Mouse (Mus musculus) heart, embryonic 14.5 days (tissue): ENCODE measurements around the gene Atp5j. TPM values are rescaled to one million over a fixed set of nuclear protein-coding genes. Genes with fewer than 3 reads are reported as not detected.

Source experiments
- ATAC-seq: fragments of 200-750 bp; cut with Nextera tagmentation; 2 replicates; pipeline ENCODE4 v1.8.0; 2017; ENCODE audit warnings: low read depth, moderate TSS enrichment; ENCODE audit not compliant: insufficient number of reproducible peaks, insufficient read depth, low FRiP score
- H3K27ac ChIP-seq, 2 experiments: fragments of 200-500 bp in 1 of 2; fragments of 300-500 bp in 1 of 2; sonication (generic) in 1 of 2; replicated peaks in 1 of 2; 2 replicates each; pipeline ENCODE4 v1.5.1; 2012 to 2014; ENCODE audit warnings: low read depth in 2 of 2, low read length in 2 of 2, control low read depth in 1 of 2, mild to moderate bottlenecking in 1 of 2, mixed read lengths in 1 of 2; ENCODE audit not compliant: control insufficient read depth in 1 of 2, insufficient read depth in 1 of 2
- H3K27me3 ChIP-seq: fragments of 300-500 bp; sonication (generic); 2 replicates; pipeline ENCODE4 v1.6.1; 2014; ENCODE audit warnings: mild to moderate bottlenecking, low read length, control low read depth; ENCODE audit not compliant: control insufficient read depth, insufficient read depth
- H3K36me3 ChIP-seq: fragments of 300-500 bp; sonication (generic); 2 replicates; pipeline ENCODE4 v1.6.1; 2014; ENCODE audit warnings: mild to moderate bottlenecking, control low read depth, low read length, mixed read lengths; ENCODE audit not compliant: control insufficient read depth, insufficient read depth
- H3K4me1 ChIP-seq, 2 experiments: fragments of 200-500 bp in 1 of 2; fragments of 300-500 bp in 1 of 2; sonication (generic) in 1 of 2; 2 replicates each; pipeline ENCODE4 v1.6.1; 2012 to 2014; ENCODE audit warnings: low read length in 2 of 2, control low read depth in 1 of 2, mixed read lengths in 1 of 2; ENCODE audit not compliant: control insufficient read depth in 2 of 2, insufficient read depth in 2 of 2
- H3K4me2 ChIP-seq: fragments of 300-500 bp; sonication (generic); 2 replicates; pipeline ENCODE4 v1.6.1; 2014; ENCODE audit warnings: mild to moderate bottlenecking, low read length
- H3K4me3 ChIP-seq, 2 experiments: fragments of 200-500 bp in 1 of 2; fragments of 300-500 bp in 1 of 2; sonication (generic) in 1 of 2; 2 replicates each; pipeline ENCODE4 v1.5.1; 2012 to 2014; ENCODE audit warnings: low read length in 2 of 2, mild to moderate bottlenecking in 2 of 2, control low read depth in 1 of 2, low read depth in 1 of 2, moderate library complexity in 1 of 2; ENCODE audit not compliant: control insufficient read depth in 1 of 2, insufficient read depth in 1 of 2
- H3K9ac ChIP-seq: fragments of 300-500 bp; sonication (generic); 2 replicates; pipeline ENCODE4 v1.6.1; 2014; ENCODE audit warnings: mild to moderate bottlenecking, low read length
- H3K9me3 ChIP-seq: fragments of 300-500 bp; sonication (generic); 2 replicates; pipeline ENCODE4 v1.6.1; 2016; ENCODE audit warnings: low read length, control low read depth; ENCODE audit not compliant: control insufficient read depth
- WGBS: fragments of 180-500 bp; shearing (Covaris S2); extraction: QIAGEN DNeasy Blood & Tissue Kit; methylation state at CpG from one replicate; pipeline ENCODE4 v1.1.7; 2014; 5-methylcytosine and 5-hydroxymethylcytosine counted together
- polyA plus RNA-seq: library from polyadenylated mRNA; unstranded; fragments of >200 nt; fragmentation: Nextera tagmentation; extraction: Ambion mirVana; gene quantifications from 2 replicates; pipeline ENCODE4 v1.2.1, GENCODE M21; 2014

Atp5j gene
- polyA plus RNA-seq, 1 experiment from 2014 or later, result 2,054 TPM

GRCm38 (mm10) chr16:84875012-84875717 lies 39.7 kb upstream of the Atp5j start:
- Histone ChIP-seq H3K27me3 (no peaks in the 10 kb centered on the region), H3K36me3 (no peaks in the 10 kb centered on the region), H3K9ac (no peak overlapping the region), H3K9me3 (no peaks in the 10 kb centered on the region), H3K27ac (no peak overlapping the region), H3K4me1 (peaks cover 0 to 5% of the 10 kb centered on the region in 2 experiments; a peak in 2 of 4 replicates), H3K4me2 (no peak overlapping the region), H3K4me3 (no peak overlapping the region)
- no peak for ATAC-seq
- WGBS, result 75% methylated on average over 24 of the region's 24 CpGs

- Histone ChIP-seq H3K4me1 (peaks cover 0 to 5% of the 10 kb centered on the region in 2 experiments; a peak in 2 of 4 replicates), H3K4me3 (no peak overlapping the region), H3K36me3 (no peaks in the 10 kb centered on the region), H3K9me3 (no peaks in the 10 kb centered on the region), H3K4me2 (no peak overlapping the region), H3K9ac (no peak overlapping the region), H3K27me3 (no peaks in the 10 kb centered on the region), H3K27ac (no peak overlapping the region)
- WGBS, result 81% methylated on average over 8 of the region's 8 CpGs
- no peak for ATAC-seq
Measured at GRCm38 (mm10) chr16:84873805-84874204, 38.4 kb upstream of the Atp5j start.

GRCm38 (mm10) chr16:84864656-84865055 lies 29.2 kb upstream of the Atp5j start:
- H3K4me2 ChIP-seq, result no peak overlapping the region
- H3K4me3 ChIP-seq, result no peak overlapping the region
- H3K27ac ChIP-seq, result no peak overlapping the region
- WGBS, result 65% methylated on average over 8 of the region's 8 CpGs
- ATAC-seq, result no peak
- no peaks in the 10 kb centered on the region for H3K9me3 ChIP-seq
- peaks cover 47% of the 10 kb centered on the region for H3K36me3 ChIP-seq
- no peaks in the 10 kb centered on the region for H3K27me3 ChIP-seq
- no peak overlapping the region for H3K9ac ChIP-seq
- H3K4me1 ChIP-seq, result no peaks in the 10 kb centered on the region

- Histone ChIP-seq H3K27me3 (no peaks in the 10 kb centered on the region), H3K36me3 (peaks cover 97% of the 10 kb centered on the region), H3K4me3 (no peak overlapping the region), H3K9me3 (no peaks in the 10 kb centered on the region), H3K4me1 (no peaks in the 10 kb centered on the region), H3K9ac (no peak overlapping the region), H3K4me2 (no peak overlapping the region), H3K27ac (no peak overlapping the region)
- 91% methylated on average over 6 of the region's 6 CpGs for WGBS
- ATAC-seq, result no peak
Measured at GRCm38 (mm10) chr16:84853492-84853891, 18.1 kb upstream of the Atp5j start.

- Histone ChIP-seq H3K27me3 (no peaks in the 10 kb centered on the region), H3K9ac (no peak overlapping the region), H3K36me3 (peaks cover 33% of the 10 kb centered on the region), H3K4me1 (peaks cover 0 to 13% of the 10 kb centered on the region in 2 experiments; a peak in 3 of 4 replicates), H3K27ac (no peak overlapping the region), H3K4me3 (no peak overlapping the region), H3K4me2 (no peak overlapping the region), H3K9me3 (no peaks in the 10 kb centered on the region)
- 83% methylated on average over 2 of the region's 2 CpGs for WGBS
- ATAC-seq, result no peak
Measured at GRCm38 (mm10) chr16:84838576-84838975, 3.2 kb upstream of the Atp5j start.

GRCm38 (mm10) chr16:84835823-84836743 lies 658 bp upstream of the Atp5j start:
- Histone ChIP-seq H3K27ac (peak overlapping the region; percentile 99 to 100), H3K36me3 (peaks cover 35% of the 10 kb centered on the region), H3K9ac (peak overlapping the region; percentile 99), H3K27me3 (no peaks in the 10 kb centered on the region), H3K9me3 (no peaks in the 10 kb centered on the region), H3K4me2 (peak overlapping the region; percentile 85), H3K4me1 (peaks cover 4 to 29% of the 10 kb centered on the region in 2 experiments; a peak in 3 of 4 replicates), H3K4me3 (peak overlapping the region; percentile 98 to 99)
- WGBS, result 4% methylated on average over 28 of the region's 29 CpGs
- ATAC-seq, result 0 out of 2 replicates have a peak, but pooled peaks have one; percentile 15

- under 1% methylated on average over 51 of the region's 52 CpGs for WGBS
Measured at GRCm38 (mm10) chr16:84834745-84835440, 532 bp downstream of the Atp5j start, which contains the start of gene Gabpa. Gene Gabpa (plus strand): TSS chr16:84834925.

More at GRCm38 (mm10) chr16:84834745-84835440, 532 bp downstream of the Atp5j start, which contains the start of gene Gabpa:
- H3K9me3 ChIP-seq, result no peaks in the 10 kb centered on the region
- no peaks in the 10 kb centered on the region for H3K27me3 ChIP-seq
- peaks cover 4 to 29% of the 10 kb centered on the region in 2 experiments; a peak in 3 of 4 replicates for H3K4me1 ChIP-seq
- H3K9ac ChIP-seq, result peak within 1 kb of the TSS; percentile 99
- peak; percentile 93 for ATAC-seq
- H3K36me3 ChIP-seq, result peaks cover 37% of the 10 kb centered on the region
- peak within 1 kb of the TSS; percentile 98 to 99 for H3K4me3 ChIP-seq
- H3K4me2 ChIP-seq, result peak within 1 kb of the TSS; percentile 85
- peak within 1 kb of the TSS; percentile 99 to 100 for H3K27ac ChIP-seq
